Mouse (Mus musculus) lung, postnatal 0 days (tissue): ENCODE data around the gene Serpinb6a. TPM values are rescaled to one million over a fixed set of nuclear protein-coding genes. Genes with fewer than 3 reads are reported as not detected.

Experiments used
- ATAC-seq: fragments of 200-750 bp; cut with Nextera tagmentation; 2 replicates; pipeline ENCODE4 v1.8.0; 2017; ENCODE audit warnings: moderate library complexity
- DNase-seq: peaks from one replicate; pipeline ENCODE4 v3.0.0-alpha.2; 2016; ENCODE audit warnings: low spot score
- H3K27ac ChIP-seq: fragments of 300-500 bp; sonication (generic); 2 replicates; pipeline ENCODE4 v1.5.1; 2014; ENCODE audit warnings: antibody characterized with exemption, mild to moderate bottlenecking, low read length, mixed read lengths
- H3K27me3 ChIP-seq: fragments of 300-500 bp; sonication (generic); replicated peaks from 2 replicates; pipeline ENCODE4 v1.6.1; 2014; ENCODE audit warnings: low read length, mixed read lengths; ENCODE audit not compliant: insufficient read depth
- H3K36me3 ChIP-seq: fragments of 300-500 bp; sonication (generic); 2 replicates; pipeline ENCODE4 v1.6.1; 2014; ENCODE audit warnings: low read length, mixed read lengths; ENCODE audit not compliant: insufficient read depth
- H3K4me1 ChIP-seq: fragments of 300-500 bp; sonication (generic); 2 replicates; pipeline ENCODE4 v1.6.1; 2014; ENCODE audit warnings: antibody characterized with exemption, low read depth, low read length, mixed read lengths; ENCODE audit not compliant: insufficient read depth
- H3K4me2 ChIP-seq: fragments of 300-500 bp; sonication (generic); replicated peaks from 2 replicates; pipeline ENCODE4 v1.6.1; 2014; ENCODE audit warnings: low read depth, mild to moderate bottlenecking, low read length, moderate library complexity, mixed read lengths
- H3K4me3 ChIP-seq: fragments of 300-500 bp; sonication (generic); 2 replicates; pipeline ENCODE4 v1.5.1; 2014; ENCODE audit warnings: low read depth, low read length
- H3K9ac ChIP-seq: fragments of 300-500 bp; sonication (generic); replicated peaks from 2 replicates; pipeline ENCODE4 v1.6.1; 2014; ENCODE audit warnings: low read depth, mild to moderate bottlenecking
- H3K9me3 ChIP-seq: fragments of 300-500 bp; sonication (generic); 2 replicates; pipeline ENCODE4 v1.6.1; 2016; ENCODE audit warnings: low read length, mixed read lengths
- CTCF ChIP-seq: IDR thresholded peaks from 2 replicates; pipeline ENCODE4 v1.5.1; 2016; ENCODE audit warnings: antibody characterized with exemption, mild to moderate bottlenecking
- EP300 ChIP-seq: IDR thresholded peaks from 2 replicates; pipeline ENCODE4 v1.6.1; 2016; ENCODE audit warnings: antibody characterized with exemption, mild to moderate bottlenecking, control low read depth
- WGBS: fragments of 180-500 bp; shearing (Covaris S2); extraction: QIAGEN DNeasy Blood & Tissue Kit; methylation state at CpG from one replicate; pipeline ENCODE4 v1.1.7; 2014; 5-methylcytosine and 5-hydroxymethylcytosine counted together
- polyA plus RNA-seq: library from polyadenylated mRNA; unstranded; fragments of >200 nt; fragmentation: Nextera tagmentation; extraction: Ambion mirVana; gene quantifications from 2 replicates; pipeline ENCODE4 v1.2.1, GENCODE M21; 2015

Gene Serpinb6a
- polyA plus RNA-seq, 1 experiment from 2014 or later = 94.5 TPM

GRCm38 (mm10) chr13:34043716-34044393 is 41.3 kb upstream of the Serpinb6a start:
- Histone ChIP-seq H3K27me3 (no peaks in the 10 kb centered on the region), H3K9ac (no peak overlapping the region), H3K4me3 (no peak overlapping the region), H3K4me2 (no peak overlapping the region), H3K4me1 (peaks cover under 1% of the 10 kb centered on the region; the same call in 1 of the 2 replicates), H3K9me3 (no peaks in the 10 kb centered on the region), H3K36me3 (no peaks in the 10 kb centered on the region; the same call in 1 of the 2 replicates), H3K27ac (no peak overlapping the region)
- TF ChIP-seq CTCF = no peak
- no peak for TF ChIP-seq EP300
- DNase-seq (no peak), ATAC-seq (no peak)
- WGBS = 67% methylated on average over 7 of the region's 7 CpGs

- no peaks in the 10 kb centered on the region for H3K36me3 ChIP-seq
- DNase-seq = no peak
- WGBS = 88% methylated on average over 3 of the region's 3 CpGs
These were observed 37.5 kb upstream of the Serpinb6a start for GRCm38 (mm10) chr13:34040091-34040490.

GRCm38 (mm10) chr13:34038901-34039341 is 36.3 kb upstream of the Serpinb6a start:
- 44% methylated on average over 8 of the region's 8 CpGs for WGBS
- Histone ChIP-seq H3K4me2 (peak overlapping the region; percentile 90; the same call in 1 of the 2 replicates), H3K9me3 (no peaks in the 10 kb centered on the region), H3K4me3 (no peak overlapping the region), H3K27me3 (no peaks in the 10 kb centered on the region), H3K27ac (no peak overlapping the region), H3K4me1 (peaks cover 5% of the 10 kb centered on the region; the same call in 1 of the 2 replicates), H3K9ac (no peak overlapping the region), H3K36me3 (peaks cover 2% of the 10 kb centered on the region; the same call in 1 of the 2 replicates)
- TF ChIP-seq EP300 = no peak
- TF ChIP-seq CTCF = no peak
- no peak for DNase-seq
- no peak for ATAC-seq

More at GRCm38 (mm10) chr13:34040091-34040490, 37.5 kb upstream of the Serpinb6a start:
- peaks cover 5% of the 10 kb centered on the region; the same call in 1 of the 2 replicates for H3K4me1 ChIP-seq
- no peak overlapping the region for H3K27ac ChIP-seq
- H3K4me2 ChIP-seq = no peak overlapping the region
- no peak overlapping the region for H3K4me3 ChIP-seq
- H3K27me3 ChIP-seq = no peaks in the 10 kb centered on the region
- TF ChIP-seq EP300 (no peak), CTCF (no peak)
- ATAC-seq = no peak
- H3K9ac ChIP-seq = no peak overlapping the region
- no peaks in the 10 kb centered on the region for H3K9me3 ChIP-seq

GRCm38 (mm10) chr13:34038056-34038432 is 35.5 kb upstream of the Serpinb6a start:
- no peak for TF ChIP-seq EP300
- peaks cover 7% of the 10 kb centered on the region; the same call in 1 of the 2 replicates for H3K36me3 ChIP-seq
- peaks cover 5% of the 10 kb centered on the region; the same call in 1 of the 2 replicates for H3K4me1 ChIP-seq
- peak overlapping the region; percentile 74 for H3K4me3 ChIP-seq
- no peaks in the 10 kb centered on the region for H3K9me3 ChIP-seq
- H3K9ac ChIP-seq = peak overlapping the region; percentile 89
- no peaks in the 10 kb centered on the region for H3K27me3 ChIP-seq
- peak overlapping the region; percentile 85 for H3K27ac ChIP-seq
- ATAC-seq = no peak; the same call in 1 of the 2 replicates
- 27% methylated on average over 5 of the region's 5 CpGs for WGBS
- DNase-seq = no peak
- peak overlapping the region; percentile 90 for H3K4me2 ChIP-seq

- Histone ChIP-seq H3K27ac (peak within 1 kb of the TSS; percentile 85), H3K4me2 (peak within 1 kb of the TSS; percentile 90), H3K36me3 (peaks cover 7% of the 10 kb centered on the region; the same call in 1 of the 2 replicates), H3K27me3 (no peaks in the 10 kb centered on the region), H3K4me1 (peaks cover 5% of the 10 kb centered on the region; the same call in 1 of the 2 replicates), H3K9ac (peak within 1 kb of the TSS; percentile 89), H3K9me3 (no peaks in the 10 kb centered on the region), H3K4me3 (peak within 1 kb of the TSS; percentile 74)
- ATAC-seq (peak; percentile 97), DNase-seq (peak; percentile 97)
- WGBS = 2% methylated on average over 37 of the region's 37 CpGs
- TF ChIP-seq CTCF (no peak), EP300 (no peak)
These were observed 34.8 kb upstream of the Serpinb6a start, which contains the start of gene Bphl for GRCm38 (mm10) chr13:34037172-34038055. Bphl (plus strand) TSS chr13:34037597.

- H3K9me3 ChIP-seq = no peaks in the 10 kb centered on the region
- H3K27ac ChIP-seq = peak overlapping the region; percentile 85
- peak; percentile 42 for ATAC-seq
- H3K4me1 ChIP-seq = peaks cover 5% of the 10 kb centered on the region; the same call in 1 of the 2 replicates
- no peak overlapping the region for H3K4me2 ChIP-seq
- no peaks in the 10 kb centered on the region for H3K27me3 ChIP-seq
- peaks cover 7% of the 10 kb centered on the region; the same call in 1 of the 2 replicates for H3K36me3 ChIP-seq
- H3K9ac ChIP-seq = no peak overlapping the region
- TF ChIP-seq CTCF = no peak
- TF ChIP-seq EP300 = no peak
- H3K4me3 ChIP-seq = no peak overlapping the region
- 45% methylated on average over 5 of the region's 5 CpGs for WGBS
- DNase-seq = peak; percentile 56
These were observed 34.1 kb upstream of the Serpinb6a start for GRCm38 (mm10) chr13:34036726-34037125.
